Comparison of ENCODE assay signal across 1 mouse cellular context in the genomic region with DNA sequence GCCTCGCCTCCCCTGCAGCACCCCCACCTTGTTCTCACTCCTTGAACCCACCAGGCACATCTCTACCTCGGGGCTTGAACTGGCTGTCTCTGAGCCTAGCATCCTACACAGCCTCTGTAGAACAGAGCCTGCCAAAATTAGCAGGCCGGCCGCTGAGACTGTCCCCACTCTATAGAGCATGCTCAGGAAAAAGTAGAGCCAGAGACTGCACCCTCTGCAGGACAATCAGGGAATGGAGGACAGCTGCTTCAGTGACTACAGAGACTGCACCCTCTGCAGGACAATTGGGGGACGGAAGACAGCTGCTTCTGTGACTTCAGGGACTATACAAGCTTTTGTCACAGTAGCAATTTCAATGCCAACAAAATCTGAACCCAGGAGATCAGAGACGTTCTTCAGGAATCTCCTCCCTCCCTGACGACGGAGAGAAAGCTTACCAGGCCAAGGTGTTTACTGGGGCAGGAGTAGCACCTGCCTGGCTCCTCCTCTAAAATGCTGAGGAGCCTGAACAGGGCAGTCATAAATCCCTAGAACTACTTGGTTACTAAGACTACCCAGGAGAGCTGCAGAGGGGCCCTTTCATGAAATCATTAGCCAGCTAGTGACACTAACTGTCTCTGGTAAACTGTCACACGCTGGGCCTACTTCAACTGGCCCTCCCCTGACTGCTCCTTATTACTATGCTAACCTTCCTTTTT.
A peak's percentile ranks its signal among the peaks of the same experiment; 100 is the strongest.
TF ChIP-seq lines count a peak whose summit lies in the region.

No protein-coding gene starts in this region.

TF ChIP-seq in CH12.LX, 34 proteins besides CTCF, POLR2A, EP300 and RAD21 (continued from another document):
- TF ChIP-seq NRF1 (IDR thresholded peaks at IDR 0.05; ENCODE audit: low read depth, low read length) (peak; percentile 81), NELFE (IDR thresholded peaks at IDR 0.05; ENCODE audit: low read depth, low read length) (peak; percentile 68; the same call in 1 of the 2 replicates), JUND (conservative IDR thresholded peaks at IDR 0.05; ENCODE audit: low read depth, low read length) (no peak), ZKSCAN1 (IDR thresholded peaks at IDR 0.05; ENCODE audit: borderline replicate concordance, low read depth, low read length) (no peak), PAX5 (IDR thresholded peaks at IDR 0.05; ENCODE audit: low read length) (no peak), ZC3H11A (IDR thresholded peaks at IDR 0.05; ENCODE audit: low read depth, low read length) (peak; percentile 43; the same call in 1 of the 2 replicates), MAZ (IDR thresholded peaks at IDR 0.05; ENCODE audit: low read depth, low read length) (no peak), JUN (IDR thresholded peaks at IDR 0.05; ENCODE audit: insufficient read depth, low read depth, low read length) (no peak), MAX (IDR thresholded peaks at IDR 0.05; ENCODE audit: low read length) (no peak)
